Mouse (Mus musculus): ENCODE measurements at regions not wholly inside any gene's neighbourhood (a gene's known extent, or its start where the extent isn't known, plus 50 kb on each side); places are given as distances from the start of the nearest gene placed in this dataset.

DNA sequence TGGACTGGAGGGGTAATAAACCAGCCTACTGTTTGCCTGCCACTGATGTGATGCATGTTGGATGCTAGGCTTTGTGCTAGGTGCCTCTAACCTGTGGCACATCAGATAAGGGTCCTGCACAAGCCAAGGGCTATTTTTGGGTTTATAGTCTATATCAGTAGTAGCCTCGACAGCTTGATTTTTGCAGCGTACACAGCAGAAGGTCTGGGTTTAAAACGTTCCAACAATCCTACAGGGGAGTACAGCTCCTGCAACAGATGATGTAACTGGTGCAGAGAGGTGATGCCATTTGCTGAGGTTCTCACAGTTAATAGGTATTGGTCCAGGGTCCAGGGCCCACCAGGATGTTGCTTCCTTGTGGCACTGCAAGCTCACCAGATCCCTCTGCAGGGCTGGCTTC is 63.9 kb upstream of the Ldlrad3 start:
- Histone ChIP-seq H3K36me3 (ENCODE audit: insufficient read depth, low read length) (no peaks in the 10 kb centered on the region), H3K9ac (replicated peaks; ENCODE audit: low read length, poor library complexity, severe bottlenecking) (no peak overlapping the region), H3K4me1 (ENCODE audit: insufficient read depth, low read length) (no peaks in the 10 kb centered on the region), H3K9me3 (ENCODE audit: low read length) (no peaks in the 10 kb centered on the region), H3K27me3 (ENCODE audit: insufficient read depth, low read length) (no peaks in the 10 kb centered on the region), H3K4me2 (ENCODE audit: low read depth, low read length, poor library complexity, severe bottlenecking) (no peak overlapping the region), H3K4me3 (ENCODE audit: low read depth, low read length) (no peak overlapping the region), H3K27ac (ENCODE audit: low read depth, low read length) (no peak overlapping the region)
- TF ChIP-seq CTCF (IDR thresholded peaks at IDR 0.05) = no peak
- DNase-seq (ENCODE audit: low spot score) = no peak
- no peak for ATAC-seq (ENCODE audit: low FRiP score)
- WGBS = 93% methylated on average over 3 of the region's 3 CpGs

- H3K9ac ChIP-seq (replicated peaks; ENCODE audit: low read length, poor library complexity, severe bottlenecking) = no peak overlapping the region
- no peak for ATAC-seq (ENCODE audit: low FRiP score)
Measured at GRCm38 (mm10) chr2:102246484-102246883, 60.3 kb upstream of the Ldlrad3 start.

DNA sequence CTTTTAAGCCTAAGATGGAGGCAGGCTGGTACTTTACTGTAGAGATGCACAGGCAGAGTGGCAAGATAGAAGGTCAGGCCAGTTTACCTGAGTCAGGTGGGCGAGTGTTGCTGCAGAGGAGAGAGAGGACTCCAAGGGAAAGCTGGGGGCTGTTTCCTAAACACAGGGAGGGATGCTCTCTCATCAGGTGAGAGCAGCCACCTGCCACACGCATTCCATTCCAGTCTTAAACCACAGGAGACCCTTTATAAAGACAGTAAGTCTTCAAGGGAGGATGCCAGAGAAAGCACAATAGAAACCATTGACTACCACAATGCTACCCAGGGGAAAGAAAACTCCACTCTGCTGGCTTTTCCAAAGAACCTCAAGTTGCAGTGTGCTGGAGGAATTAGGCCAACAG is 58.3 kb upstream of the Ldlrad3 start:
- no peak for TF ChIP-seq CTCF (IDR thresholded peaks at IDR 0.05)
- DNase-seq (ENCODE audit: low spot score) (no peak), ATAC-seq (ENCODE audit: low FRiP score) (no peak)
- no peak overlapping the region for H3K4me3 ChIP-seq (ENCODE audit: low read depth, low read length)
- H3K9me3 ChIP-seq (ENCODE audit: low read length) = no peaks in the 10 kb centered on the region
- H3K4me2 ChIP-seq (ENCODE audit: low read depth, low read length, poor library complexity, severe bottlenecking) = no peak overlapping the region
- H3K27me3 ChIP-seq (ENCODE audit: insufficient read depth, low read length) = no peaks in the 10 kb centered on the region
- H3K36me3 ChIP-seq (ENCODE audit: insufficient read depth, low read length) = no peaks in the 10 kb centered on the region
- no peaks in the 10 kb centered on the region for H3K4me1 ChIP-seq (ENCODE audit: insufficient read depth, low read length)
- WGBS = 43% methylated on average over 2 of the region's 2 CpGs
- H3K27ac ChIP-seq (ENCODE audit: low read depth, low read length) = no peak overlapping the region
- H3K9ac ChIP-seq (replicated peaks; ENCODE audit: low read length, poor library complexity, severe bottlenecking) = no peak overlapping the region

More at GRCm38 (mm10) chr2:102246484-102246883, 60.3 kb upstream of the Ldlrad3 start:
- Histone ChIP-seq H3K4me3 (ENCODE audit: low read depth, low read length) (no peak overlapping the region), H3K4me1 (ENCODE audit: insufficient read depth, low read length) (no peaks in the 10 kb centered on the region), H3K36me3 (ENCODE audit: insufficient read depth, low read length) (no peaks in the 10 kb centered on the region), H3K27me3 (ENCODE audit: insufficient read depth, low read length) (no peaks in the 10 kb centered on the region), H3K4me2 (ENCODE audit: low read depth, low read length, poor library complexity, severe bottlenecking) (no peak overlapping the region), H3K27ac (ENCODE audit: low read depth, low read length) (no peak overlapping the region), H3K9me3 (ENCODE audit: low read length) (no peaks in the 10 kb centered on the region)
- WGBS = 59% methylated on average over 2 of the region's 2 CpGs
- 0 out of 2 replicates have a peak, but pooled peaks have one; percentile 15 for TF ChIP-seq CTCF (IDR thresholded peaks at IDR 0.05)
- DNase-seq (ENCODE audit: low spot score) = no peak

DNA sequence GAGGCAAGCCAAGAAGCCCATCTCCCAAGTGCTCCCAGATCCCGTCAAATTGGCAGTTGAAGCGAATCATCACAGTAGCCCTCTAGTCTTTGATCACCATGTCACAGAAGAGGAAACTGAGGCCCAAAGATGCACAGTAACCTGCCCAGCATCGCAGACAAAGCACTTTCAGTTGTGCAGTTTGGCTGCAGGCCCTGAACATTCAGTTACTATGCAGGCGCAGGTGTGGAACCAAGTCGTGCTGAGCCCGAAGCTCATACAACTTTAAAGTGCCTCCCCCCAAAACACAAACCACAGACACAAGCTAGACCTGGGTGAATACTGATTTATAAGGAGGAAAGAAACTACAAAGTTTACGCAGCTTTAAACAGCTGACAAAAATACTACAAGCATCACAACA is 55.4 kb upstream of the Ldlrad3 start:
- 78% methylated on average over 7 of the region's 7 CpGs for WGBS
- Histone ChIP-seq H3K36me3 (ENCODE audit: insufficient read depth, low read length) (no peaks in the 10 kb centered on the region), H3K27me3 (ENCODE audit: insufficient read depth, low read length) (no peaks in the 10 kb centered on the region), H3K4me3 (ENCODE audit: low read depth, low read length) (no peak overlapping the region), H3K9ac (replicated peaks; ENCODE audit: low read length, poor library complexity, severe bottlenecking) (no peak overlapping the region), H3K4me1 (ENCODE audit: insufficient read depth, low read length) (no peaks in the 10 kb centered on the region), H3K4me2 (ENCODE audit: low read depth, low read length, poor library complexity, severe bottlenecking) (no peak overlapping the region), H3K27ac (ENCODE audit: low read depth, low read length) (no peak overlapping the region), H3K9me3 (ENCODE audit: low read length) (no peaks in the 10 kb centered on the region)
- ATAC-seq (ENCODE audit: low FRiP score) (no peak), DNase-seq (ENCODE audit: low spot score) (no peak)
- TF ChIP-seq CTCF (IDR thresholded peaks at IDR 0.05) = no peak

DNA sequence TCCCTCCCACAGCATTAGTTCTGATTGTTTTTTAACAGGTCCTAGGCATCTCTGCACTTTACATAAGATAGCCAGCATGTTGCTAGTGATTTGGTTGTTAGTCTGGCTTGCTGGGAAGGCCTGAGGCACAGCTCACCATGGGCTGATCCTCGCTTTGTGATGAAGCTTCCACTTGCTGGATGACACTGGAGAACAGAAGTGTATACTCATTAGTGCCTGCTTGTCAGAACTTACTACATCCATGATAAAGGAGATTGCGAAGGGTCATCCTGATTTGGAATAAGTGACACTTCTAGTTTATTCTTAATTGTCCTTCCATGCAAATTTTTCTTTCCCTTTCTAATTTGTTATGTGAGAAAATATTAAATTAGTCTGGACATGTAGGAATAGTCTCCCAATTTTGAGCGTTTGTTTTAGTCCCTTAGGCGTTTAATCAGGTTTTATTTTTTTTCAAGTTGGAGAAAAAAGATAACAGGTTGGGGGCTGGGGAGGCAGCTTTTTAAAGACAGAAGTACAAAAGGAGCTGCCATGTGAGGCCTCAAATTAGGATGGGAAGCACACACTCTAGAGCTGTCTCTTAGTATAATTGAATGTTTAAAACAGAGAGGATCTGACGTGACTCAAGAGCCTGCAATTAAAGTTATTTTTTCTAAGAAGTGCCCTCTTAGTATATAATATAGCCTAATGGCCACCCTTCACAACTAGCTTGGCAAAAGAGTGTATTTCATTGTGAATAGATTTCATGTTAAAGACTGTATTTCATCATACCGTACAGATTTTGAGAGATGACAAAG is 53.7 kb upstream of the Ldlrad3 start:
- TF ChIP-seq CTCF (IDR thresholded peaks at IDR 0.05) = no peak
- Histone ChIP-seq H3K27ac (ENCODE audit: low read depth, low read length) (no peak overlapping the region), H3K9me3 (ENCODE audit: low read length) (no peaks in the 10 kb centered on the region), H3K9ac (replicated peaks; ENCODE audit: low read length, poor library complexity, severe bottlenecking) (no peak overlapping the region), H3K4me2 (ENCODE audit: low read depth, low read length, poor library complexity, severe bottlenecking) (no peak overlapping the region), H3K4me1 (ENCODE audit: insufficient read depth, low read length) (no peaks in the 10 kb centered on the region), H3K4me3 (ENCODE audit: low read depth, low read length) (no peak overlapping the region), H3K36me3 (ENCODE audit: insufficient read depth, low read length) (no peaks in the 10 kb centered on the region), H3K27me3 (ENCODE audit: insufficient read depth, low read length) (no peaks in the 10 kb centered on the region)
- WGBS = 68% methylated on average over 6 of the region's 6 CpGs
- DNase-seq (ENCODE audit: low spot score) = no peak
- ATAC-seq (ENCODE audit: low FRiP score) = no peak

Measured in midbrain, postnatal 0 days (tissue).